Mouse (Mus musculus) spleen, postnatal 0 days (tissue): ENCODE results near the gene Prmt3. TPM values are rescaled to one million over a fixed set of nuclear protein-coding genes. Genes with fewer than 3 reads are reported as not detected.

ENCODE experiments used
- polyA plus RNA-seq: library from polyadenylated mRNA; unstranded; fragments of >200 nt; fragmentation: Nextera tagmentation; extraction: Ambion mirVana; gene quantifications from 2 replicates; pipeline ENCODE4 v1.2.1, GENCODE M21; 2015

Gene Prmt3
- 24.0 and 25.5 TPM in 2 replicates for polyA plus RNA-seq

GRCm38 (mm10) chr7:49778114-49778901 is at the start of gene Prmt3:
Gene Prmt3, plus strand, starts transcription at chr7:49778346.

DNA sequence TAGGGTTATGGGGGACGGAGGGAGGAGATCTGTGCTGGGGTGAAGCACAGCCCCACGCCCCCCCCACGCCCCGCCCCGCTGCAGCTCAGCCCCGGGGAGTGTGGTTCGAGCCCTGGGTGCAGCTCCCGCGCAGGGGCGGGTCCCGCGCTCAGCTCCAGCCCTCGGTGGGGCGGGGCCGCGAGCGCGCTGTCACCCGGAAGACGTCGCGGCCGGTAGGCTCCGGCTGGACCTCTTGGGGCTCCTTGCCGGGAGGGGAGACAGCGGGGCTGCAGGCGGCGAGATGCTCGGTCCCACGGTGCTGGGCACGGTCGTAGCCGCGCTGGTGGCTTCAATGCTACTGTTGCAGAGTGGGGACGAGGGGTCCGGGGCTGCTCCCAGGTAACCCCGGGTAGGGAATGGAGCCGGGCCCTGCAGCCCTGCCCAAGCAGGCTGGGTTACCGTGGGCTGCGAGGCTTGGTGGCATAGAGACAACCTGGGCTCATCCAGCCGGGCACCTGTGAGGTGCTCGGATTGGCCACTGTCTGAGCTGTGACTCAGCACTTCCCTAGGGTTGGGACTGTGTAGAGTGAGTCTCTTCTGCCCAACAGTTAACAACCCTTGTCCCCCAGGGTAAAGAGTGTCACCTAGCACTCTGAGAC is 19.1 kb upstream of the Prmt3 start, which contains the start of gene Htatip2:
TSS of gene Htatip2 (plus strand) at position 182 of the 638 bp plus-strand sequence.

Other genes with a start within 250 kb of the Prmt3 start
- gene Dbx1, start 141.5 kb upstream of the Prmt3 start, polyA plus RNA-seq: not detected in 2 replicates
- 34.8 and 37.7 TPM in 2 replicates for gene Htatip2, start 19.2 kb upstream of the Prmt3 start, polyA plus RNA-seq
- not detected in 2 replicates for gene Slc6a5, start 131.8 kb downstream of the Prmt3 start, polyA plus RNA-seq
- 0.05 and 0.13 TPM in 2 replicates for gene Nell1, start 196.5 kb downstream of the Prmt3 start, polyA plus RNA-seq